ENCODE assay signal across 8 mouse cellular contexts in genomic region chr3:146327537-146328255, GRCm38 (mm10).
DNase-seq lines count a peak whose midpoint lies in the region; ATAC-seq lines count a peak whose summit lies in the region.

No protein-coding gene starts in this region.

- peak overlapping the region; percentile 52 for H3K9ac ChIP-seq in embryonic facial prominence, embryonic 14.5 days (ENCODE audit: low read depth, low read length)
- H3K9ac ChIP-seq in heart, embryonic 11.5 days (ENCODE audit: low read depth, low read length): peak overlapping the region; percentile 71
- H3K9ac ChIP-seq in kidney, embryonic 16.5 days (replicated peaks; ENCODE audit: low read length): peak overlapping the region; percentile 35

- H3K9me3 ChIP-seq in embryonic facial prominence, embryonic 14.5 days (ENCODE audit: control insufficient read depth, low read length): no peaks in the 10 kb centered on the region
- no peaks in the 10 kb centered on the region for H3K9me3 ChIP-seq in heart, embryonic 11.5 days (replicated peaks; ENCODE audit: control insufficient read depth, low read length)
- no peaks in the 10 kb centered on the region for H3K9me3 ChIP-seq in kidney, embryonic 16.5 days (ENCODE audit: low read length)

- H3K4me1 ChIP-seq in embryonic facial prominence, embryonic 14.5 days (ENCODE audit: control insufficient read depth, insufficient read depth, low read length): peaks cover 8% of the 10 kb centered on the region
- H3K4me1 ChIP-seq in heart, embryonic 11.5 days (ENCODE audit: control insufficient read depth, insufficient read depth, low read length): peaks cover 11% of the 10 kb centered on the region
- peaks cover 10% of the 10 kb centered on the region for H3K4me1 ChIP-seq in kidney, embryonic 16.5 days (ENCODE audit: insufficient read depth, low read length)

- no peak overlapping the region for H3K27ac ChIP-seq in embryonic facial prominence, embryonic 14.5 days (replicated peaks; ENCODE audit: low read depth, low read length)
- H3K27ac ChIP-seq in heart, embryonic 11.5 days (ENCODE audit: low read depth, low read length): peak overlapping the region; percentile 86
- no peak overlapping the region for H3K27ac ChIP-seq in kidney, embryonic 16.5 days (ENCODE audit: low read length)

- H3K4me3 ChIP-seq in embryonic facial prominence, embryonic 14.5 days (ENCODE audit: low read depth, low read length): peak overlapping the region; percentile 25
- peak overlapping the region; percentile 28 for H3K4me3 ChIP-seq in heart, embryonic 11.5 days (ENCODE audit: low read depth, low read length)
- peak overlapping the region; percentile 30 for H3K4me3 ChIP-seq in kidney, embryonic 16.5 days (ENCODE audit: low read length)

- peak; percentile 89 for ATAC-seq in embryonic facial prominence, embryonic 14.5 days (ENCODE audit: low read depth)
- peak; percentile 51; the same call in 1 of the 2 replicates for ATAC-seq in heart, embryonic 11.5 days (replicated peaks; ENCODE audit: insufficient number of reproducible peaks, low FRiP score, low TSS enrichment)
- peak; percentile 88 for ATAC-seq in kidney, embryonic 16.5 days (ENCODE audit: low FRiP score, low TSS enrichment)

- peak overlapping the region; percentile 59 for H3K4me2 ChIP-seq in embryonic facial prominence, embryonic 14.5 days (ENCODE audit: low read depth, low read length)
- peak overlapping the region; percentile 74 for H3K4me2 ChIP-seq in heart, embryonic 11.5 days
- peak overlapping the region; percentile 55 for H3K4me2 ChIP-seq in kidney, embryonic 16.5 days (replicated peaks; ENCODE audit: low read depth, low read length)

- H3K27me3 ChIP-seq in embryonic facial prominence, embryonic 14.5 days (replicated peaks; ENCODE audit: control insufficient read depth, insufficient read depth, low read length): no peaks in the 10 kb centered on the region
- H3K27me3 ChIP-seq in heart, embryonic 11.5 days (ENCODE audit: control insufficient read depth, insufficient read depth, low read length): no peaks in the 10 kb centered on the region; the same call in 1 of the 2 replicates
- no peaks in the 10 kb centered on the region for H3K27me3 ChIP-seq in kidney, embryonic 16.5 days (ENCODE audit: insufficient read depth, low read length)
- no peaks in the 10 kb centered on the region for H3K27me3 ChIP-seq in splenic B cell, adult 2 months (ENCODE audit: control insufficient read depth, insufficient read depth, low read length, poor library complexity, severe bottlenecking)

- no peaks in the 10 kb centered on the region for H3K36me3 ChIP-seq in embryonic facial prominence, embryonic 14.5 days (ENCODE audit: control insufficient read depth, insufficient read depth, low read length)
- no peaks in the 10 kb centered on the region for H3K36me3 ChIP-seq in heart, embryonic 11.5 days (ENCODE audit: control insufficient read depth, insufficient read depth, low read length)
- no peaks in the 10 kb centered on the region for H3K36me3 ChIP-seq in kidney, embryonic 16.5 days (ENCODE audit: insufficient read depth, low read length)
- no peaks in the 10 kb centered on the region for H3K36me3 ChIP-seq in splenic B cell, adult 2 months (ENCODE audit: control insufficient read depth, insufficient read depth, low read length, poor library complexity, severe bottlenecking)

- 2% methylated on average over 13 of the region's 13 CpGs for WGBS in embryonic facial prominence, embryonic 14.5 days
- WGBS in heart, embryonic 11.5 days (ENCODE audit: insufficient replicate concordance): under 1% methylated on average over 13 of the region's 13 CpGs
- under 1% methylated on average over 13 of the region's 13 CpGs for WGBS in kidney, embryonic 16.5 days

- peak; percentile 59 to 61 for DNase-seq in B cell, adult 2 months
- DNase-seq in adrenal gland, postnatal 4 days (ENCODE audit: low spot score in 2 of 2): peak; percentile 14 to 48
- peak; percentile 95 for DNase-seq in embryonic facial prominence, embryonic 14.5 days (ENCODE audit: low spot score)
- peak; percentile 48 for DNase-seq in liver
- DNase-seq in monocyte, adult 2 months (ENCODE audit: low read depth in 1 of 2, low spot score in 2 of 2): peak; percentile 9 to 21
- peak; percentile 82 for DNase-seq in splenic B cell, adult 2 months (ENCODE audit: low read depth, low spot score)

Comparison
In these comparisons a context has a peak if more than half of its experiments do, and no peak if none do; other contexts are left out.
1. DNase-seq: peak in every context shown above with its lines; median percentile 95 in embryonic facial prominence, embryonic 14.5 days; 82 in splenic B cell, adult 2 months; 60 in B cell, adult 2 months; 48 in liver; 31 in adrenal gland, postnatal 4 days; 15 in monocyte, adult 2 months.